Mouse (Mus musculus) layer of hippocampus, adult 8-10 months (tissue): ENCODE data around the gene Ier3. TPM values are rescaled to one million over a fixed set of nuclear protein-coding genes. Genes with fewer than 3 reads are reported as not detected.

Experiments
- DNase-seq, 2 experiments: peaks; one replicate each; pipeline ENCODE4 v3.0.0; 2022; ENCODE audit warnings: low spot score in 2 of 2
- microRNA-seq, 2 experiments: library from miRNA; unstranded; fragments of <30 nt; microRNA quantifications; one replicate each; pipeline ENCODE4 v1.2.0; 2022
- total RNA-seq, 4 experiments: library from RNA; stranded (reverse); gene quantifications; 2 replicates each; pipeline ENCODE4 v1.2.4; 2022

Ier3 gene
- total RNA-seq, 4 experiments from 2014 or later = 4.9 to 11.0 (median 7.3) TPM

GRCm38 (mm10) chr17:35866281-35866831 is 44.9 kb downstream of the Ier3 start:
- DNase-seq = no peak

GRCm38 (mm10) chr17:35866911-35867890 is 45.7 kb downstream of the Ier3 start:
- DNase-seq = no peak

- no peak for DNase-seq
Observed at GRCm38 (mm10) chr17:35868165-35868820, 46.8 kb downstream of the Ier3 start.

GRCm38 (mm10) chr17:35868961-35869345 is 47.5 kb downstream of the Ier3 start:
- no peak for DNase-seq

GRCm38 (mm10) chr17:35869346-35870067 is 48.0 kb downstream of the Ier3 start:
- DNase-seq = no peak

- DNase-seq = no peak
Observed at GRCm38 (mm10) chr17:35870151-35870883, 48.8 kb downstream of the Ier3 start.

- no peak for DNase-seq
Observed at GRCm38 (mm10) chr17:35870884-35871696, 49.6 kb downstream of the Ier3 start.

Small RNA genes lying within 50 kb of the gene (microRNA-seq; reads per million reads assigned to microRNA genes)
- 0 to 1.3 reads per million in 2 experiments for gene Gm28033

Other genes with a start within 250 kb of the Ier3 start
- gene Sfta2, start 220.1 kb upstream of the Ier3 start, total RNA-seq = not detected
- gene Gm9573, start 195.0 kb upstream of the Ier3 start, total RNA-seq = not detected
- not detected for gene Mucl3, start 178.0 kb upstream of the Ier3 start, total RNA-seq
- gene Vars2, start 154.1 kb upstream of the Ier3 start, total RNA-seq = 10 to 100 TPM; 28.0 to 44.7 (median 35.4) TPM
- gene Gtf2h4, start 147.9 kb upstream of the Ier3 start, total RNA-seq = 10 to 100 TPM; 28.3 to 35.3 (median 33.2) TPM
- gene Ddr1, start 117.1 kb upstream of the Ier3 start, total RNA-seq = 10 to 100 TPM; 58.3 to 84.6 (median 74.1) TPM
- 100 to 1,000 TPM; 124 to 142 (median 137) TPM for gene Flot1, start 1.5 kb downstream of the Ier3 start, total RNA-seq
- gene Tubb5, start 16.6 kb downstream of the Ier3 start, total RNA-seq = 100 to 1,000 TPM; 339 to 357 (median 343) TPM
- 10 to 100 TPM; 16.9 to 20.1 (median 18.3) TPM for gene Mdc1, start 19.8 kb downstream of the Ier3 start, total RNA-seq
- gene Nrm, start 39.6 kb downstream of the Ier3 start, total RNA-seq = 1 to 10 TPM; 1.8 to 3.7 (median 1.9) TPM
- gene Ppp1r18, start 43.9 kb downstream of the Ier3 start, total RNA-seq = 10 to 100 TPM in 2 of 4 experiments, 1 to 10 TPM in 2; 6.5 to 19.5 (median 12.8) TPM
- gene Dhx16, start 58.1 kb downstream of the Ier3 start, total RNA-seq = 10 to 100 TPM; 28.3 to 35.3 (median 31.4) TPM
- 10 to 100 TPM; 45.9 to 61.4 (median 50.0) TPM for gene 2310061I04Rik, start 75.7 kb downstream of the Ier3 start, total RNA-seq
- gene Atat1, start 88.4 kb downstream of the Ier3 start, total RNA-seq = 10 to 100 TPM; 53.2 to 64.1 (median 60.0) TPM
- gene Mrps18b, start 94.7 kb downstream of the Ier3 start, total RNA-seq = 10 to 100 TPM; 39.0 to 57.9 (median 42.8) TPM
- 10 to 100 TPM; 71.6 to 79.8 (median 74.6) TPM for gene Ppp1r10, start 94.8 kb downstream of the Ier3 start, total RNA-seq
- gene Abcf1, start 148.1 kb downstream of the Ier3 start, total RNA-seq = 10 to 100 TPM; 68.3 to 76.5 (median 72.7) TPM
- 100 to 1,000 TPM; 135 to 141 (median 138) TPM for gene Gnl1, start 158.2 kb downstream of the Ier3 start, total RNA-seq
- gene Prr3, start 158.6 kb downstream of the Ier3 start, total RNA-seq = 10 to 100 TPM; 40.5 to 52.4 (median 45.4) TPM
- gene H2-T24, start 198.9 kb downstream of the Ier3 start, total RNA-seq = 1 to 10 TPM in 3 of 4 experiments, under 1 TPM in 1; 0.80 to 4.4 (median 2.6) TPM
- 10 to 100 TPM in 2 of 4 experiments, 1 to 10 TPM in 2; 6.6 to 30.9 (median 14.2) TPM for gene H2-T23, start 211.2 kb downstream of the Ier3 start, total RNA-seq
- gene H2-T22, start 221.1 kb downstream of the Ier3 start, total RNA-seq = 10 to 100 TPM; 15.7 to 18.4 (median 16.5) TPM
- gene Gm6034, start 221.3 kb downstream of the Ier3 start, total RNA-seq = not detected
- 1 to 10 TPM in 3 of 4 experiments, under 1 TPM in 1; 1.00 to 5.0 (median 2.2) TPM for gene Gm11127, start 236.7 kb downstream of the Ier3 start, total RNA-seq